Mouse (Mus musculus) kidney, embryonic 15.5 days (tissue): ENCODE results near the gene Prpf38b. TPM values are rescaled to one million over a fixed set of nuclear protein-coding genes. Genes with fewer than 3 reads are reported as not detected.
"Not testable (repeated sequence)": the region's sequence is repeated elsewhere in the genome, so short reads cannot be mapped to it uniquely, and the experiment has no call there.

Source experiments
- ATAC-seq: fragments of 200-750 bp; cut with Nextera tagmentation; replicated peaks from 2 replicates; pipeline ENCODE4 v1.8.0; 2017; ENCODE audit warnings: moderate TSS enrichment; ENCODE audit not compliant: low FRiP score
- H3K27ac ChIP-seq: fragments of 300-500 bp; sonication (generic); 2 replicates; pipeline ENCODE4 v1.5.1; 2015; ENCODE audit warnings: mild to moderate bottlenecking, inconsistent platforms
- H3K27me3 ChIP-seq: fragments of 300-500 bp; sonication (generic); 2 replicates; pipeline ENCODE4 v1.6.1; 2015; ENCODE audit warnings: inconsistent platforms
- H3K36me3 ChIP-seq: fragments of 300-500 bp; sonication (generic); 2 replicates; pipeline ENCODE4 v1.6.1; 2015; ENCODE audit warnings: inconsistent platforms
- H3K4me1 ChIP-seq: fragments of 300-500 bp; sonication (generic); 2 replicates; pipeline ENCODE4 v1.6.1; 2015; ENCODE audit warnings: inconsistent platforms
- H3K4me2 ChIP-seq: fragments of 300-500 bp; sonication (generic); 2 replicates; pipeline ENCODE4 v1.6.1; 2015; ENCODE audit warnings: moderate library complexity, mild to moderate bottlenecking, inconsistent platforms
- H3K4me3 ChIP-seq: fragments of 300-500 bp; sonication (generic); replicated peaks from 2 replicates; pipeline ENCODE4 v1.5.1; 2015; ENCODE audit warnings: mild to moderate bottlenecking, inconsistent platforms
- H3K9ac ChIP-seq: fragments of 300-500 bp; sonication (generic); 2 replicates; pipeline ENCODE4 v1.6.1; 2015; ENCODE audit warnings: mild to moderate bottlenecking, inconsistent platforms
- H3K9me3 ChIP-seq: fragments of 300-500 bp; sonication (generic); replicated peaks from 2 replicates; pipeline ENCODE4 v1.6.1; 2016; ENCODE audit warnings: inconsistent platforms
- WGBS: fragments of 180-500 bp; shearing (Covaris S2); methylation state at CpG from one replicate; pipeline ENCODE4 v1.1.7; 2015; ENCODE audit warnings: mixed read lengths; 5-methylcytosine and 5-hydroxymethylcytosine counted together
- polyA plus RNA-seq: library from polyadenylated mRNA; unstranded; fragments of >200 nt; fragmentation: Nextera tagmentation; extraction: Ambion mirVana; gene quantifications from 2 replicates; pipeline ENCODE4 v1.2.1, GENCODE M21; 2015

Prpf38b gene
- polyA plus RNA-seq, 1 experiment from 2014 or later, result 74.7 TPM

DNA sequence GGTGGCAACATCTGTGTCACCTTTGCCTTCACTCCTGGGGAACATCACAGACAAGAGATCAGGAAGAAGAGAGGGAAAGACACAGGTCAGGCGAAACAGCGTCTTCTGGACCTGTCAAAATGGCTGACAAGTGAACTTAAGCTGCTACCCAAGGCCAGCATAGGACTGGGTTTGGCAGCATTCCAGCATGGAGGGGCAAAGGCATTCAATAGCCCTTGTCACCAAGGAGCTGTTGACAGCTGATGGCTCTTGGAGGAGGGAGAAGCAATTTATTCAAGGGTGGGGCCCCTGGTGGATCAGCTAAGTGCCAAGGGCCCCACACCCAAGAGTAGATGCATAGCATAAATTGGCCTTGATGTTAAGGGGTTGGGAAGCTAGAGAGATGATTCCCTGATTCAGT lies 32.4 kb downstream of the Prpf38b start:
- Histone ChIP-seq H3K4me1 (peaks cover 11% of the 10 kb centered on the region), H3K9me3 (no peaks in the 10 kb centered on the region), H3K27ac (no peak overlapping the region), H3K4me2 (no peak overlapping the region), H3K36me3 (no peaks in the 10 kb centered on the region), H3K9ac (no peak overlapping the region), H3K27me3 (no peaks in the 10 kb centered on the region), H3K4me3 (no peak overlapping the region)
- 67% methylated on average over 2 of the region's 2 CpGs for WGBS
- no peak for ATAC-seq

- 73% methylated on average over 6 of the region's 6 CpGs for WGBS
- no peak overlapping the region for H3K9ac ChIP-seq
- H3K36me3 ChIP-seq, result no peaks in the 10 kb centered on the region
- no peak for ATAC-seq
- H3K4me1 ChIP-seq, result no peaks in the 10 kb centered on the region
- H3K4me2 ChIP-seq, result no peak overlapping the region
- H3K4me3 ChIP-seq, result no peak overlapping the region
- H3K9me3 ChIP-seq, result no peaks in the 10 kb centered on the region
- H3K27ac ChIP-seq, result no peak overlapping the region
- H3K27me3 ChIP-seq, result no peaks in the 10 kb centered on the region
Observed at GRCm38 (mm10) chr3:108870631-108871030, 40.9 kb downstream of the Prpf38b start.

DNA sequence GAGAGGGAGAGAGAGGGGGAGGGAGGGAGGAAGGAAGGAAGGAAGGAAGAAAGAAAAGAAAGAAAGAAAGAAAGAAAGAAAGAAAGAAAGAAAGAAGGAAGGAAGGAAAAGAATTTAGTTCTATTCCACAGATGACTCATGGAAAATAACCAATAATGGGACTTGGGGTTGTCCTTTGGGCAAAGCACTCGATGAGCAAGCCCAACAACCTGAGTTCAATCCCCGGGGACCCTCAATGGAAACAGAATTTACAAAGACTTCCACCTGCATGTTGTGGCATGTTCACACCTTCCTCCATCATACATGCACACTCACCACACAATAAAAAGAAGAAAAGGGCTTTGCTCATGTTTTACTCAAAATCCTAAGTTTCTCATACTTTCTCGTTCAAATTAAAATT lies 44.1 kb downstream of the Prpf38b start:
- no peak overlapping the region for H3K4me2 ChIP-seq

GRCm38 (mm10) chr3:108865676-108866075 lies 45.9 kb downstream of the Prpf38b start:
- 92% methylated on average over 3 of the region's 3 CpGs for WGBS
- no peak for ATAC-seq
- no peak overlapping the region for H3K4me3 ChIP-seq
- H3K4me2 ChIP-seq, result no peak overlapping the region
- H3K9ac ChIP-seq, result no peak overlapping the region
- H3K27ac ChIP-seq, result no peak overlapping the region
- H3K36me3 ChIP-seq, result no peaks in the 10 kb centered on the region
- no peaks in the 10 kb centered on the region for H3K9me3 ChIP-seq
- H3K4me1 ChIP-seq, result no peaks in the 10 kb centered on the region
- no peaks in the 10 kb centered on the region for H3K27me3 ChIP-seq

More for the DNA sequence above, 44.1 kb downstream of the Prpf38b start:
- H3K27me3 ChIP-seq, result no peaks in the 10 kb centered on the region
- no peaks in the 10 kb centered on the region for H3K36me3 ChIP-seq
- WGBS, result 91% methylated on average over 3 of the region's 3 CpGs
- no peak for ATAC-seq
- no peak overlapping the region for H3K4me3 ChIP-seq
- H3K4me1 ChIP-seq, result no peaks in the 10 kb centered on the region
- H3K9ac ChIP-seq, result no peak overlapping the region
- no peak overlapping the region for H3K27ac ChIP-seq
- H3K9me3 ChIP-seq, result no peaks in the 10 kb centered on the region

DNA sequence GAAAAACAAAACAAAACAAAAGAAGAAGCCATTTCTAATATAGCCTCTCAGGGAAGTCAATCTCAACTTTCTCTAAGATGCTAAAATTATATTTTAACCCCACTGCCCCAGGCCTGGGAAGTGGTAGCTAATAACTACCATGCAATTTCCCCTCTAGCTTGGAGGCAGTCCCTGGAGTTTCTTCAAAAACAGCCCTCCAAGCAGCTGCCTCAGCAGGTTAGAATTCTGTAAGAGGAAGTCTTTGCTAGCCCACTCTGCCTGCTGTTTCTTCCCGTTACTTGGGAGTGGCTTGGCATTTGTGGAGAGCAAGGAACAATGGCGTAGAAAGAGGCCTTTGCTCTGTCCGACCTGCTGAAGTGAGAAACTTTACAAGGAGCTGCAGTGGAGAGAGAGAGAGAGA lies 46.4 kb downstream of the Prpf38b start:
- no peaks in the 10 kb centered on the region for H3K4me1 ChIP-seq
- H3K9me3 ChIP-seq, result no peaks in the 10 kb centered on the region
- no peak overlapping the region for H3K4me2 ChIP-seq
- no peaks in the 10 kb centered on the region for H3K36me3 ChIP-seq
- no peak for ATAC-seq
- H3K4me3 ChIP-seq, result no peak overlapping the region
- WGBS, result 53% methylated on average over 3 of the region's 3 CpGs
- H3K27ac ChIP-seq, result no peak overlapping the region
- no peak overlapping the region for H3K9ac ChIP-seq
- H3K27me3 ChIP-seq, result no peaks in the 10 kb centered on the region

DNA sequence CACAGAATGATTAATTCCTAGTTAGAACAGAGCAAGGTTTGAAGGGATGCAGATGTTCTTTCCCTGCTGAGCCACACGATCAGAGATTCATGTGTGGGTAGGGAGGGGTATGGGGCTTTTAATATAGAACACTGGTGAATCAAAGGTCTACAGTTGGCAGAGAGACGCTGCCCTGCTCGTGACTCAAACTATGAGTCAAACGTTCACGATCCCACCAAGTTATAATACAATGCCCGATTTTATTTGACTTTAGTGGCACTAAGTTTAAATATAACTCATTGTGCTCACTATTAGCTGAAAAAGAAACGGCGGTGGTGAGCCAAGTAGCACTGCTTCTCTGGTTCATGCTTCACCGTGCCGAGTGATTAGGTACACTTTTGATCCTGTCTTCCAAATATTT lies 48.4 kb downstream of the Prpf38b start:
- no peak overlapping the region for H3K4me2 ChIP-seq
- no peak for ATAC-seq
- no peaks in the 10 kb centered on the region for H3K9me3 ChIP-seq
- WGBS, result 86% methylated on average over 10 of the region's 10 CpGs
- H3K36me3 ChIP-seq, result no peaks in the 10 kb centered on the region
- H3K27me3 ChIP-seq, result no peaks in the 10 kb centered on the region
- H3K27ac ChIP-seq, result no peak overlapping the region
- no peak overlapping the region for H3K4me3 ChIP-seq
- H3K9ac ChIP-seq, result no peak overlapping the region
- H3K4me1 ChIP-seq, result 0 out of 2 replicates have a peak, but pooled peaks cover 4% of the 10 kb centered on the region

- not testable (repeated sequence) for H3K27me3 ChIP-seq, H3K9ac ChIP-seq, H3K36me3 ChIP-seq, H3K9me3 ChIP-seq, ATAC-seq, H3K4me3 ChIP-seq, H3K27ac ChIP-seq, H3K4me1 ChIP-seq, H3K4me2 ChIP-seq
- WGBS, result 89% methylated on average over 4 of the region's 4 CpGs
Observed at GRCm38 (mm10) chr3:108862282-108862681, 49.2 kb downstream of the Prpf38b start.

DNA sequence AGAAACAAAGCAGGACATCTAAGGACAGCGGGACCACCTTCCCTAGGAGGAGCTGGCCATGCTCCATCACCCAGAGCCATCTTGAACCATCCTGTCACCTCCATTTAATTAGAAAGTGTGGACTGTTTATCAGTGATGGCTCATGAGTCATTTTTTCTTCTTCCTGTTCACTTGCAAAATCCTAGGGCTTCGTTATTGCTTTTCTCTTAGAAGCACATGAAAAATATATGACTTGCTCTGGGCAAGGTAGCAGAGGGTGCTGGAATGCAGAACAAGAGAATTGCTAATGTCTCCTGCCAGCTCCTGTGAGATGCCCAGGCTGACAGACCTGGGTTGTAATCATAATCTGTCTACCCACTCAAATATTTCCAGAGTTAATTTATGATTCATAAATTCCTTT lies 50.7 kb downstream of the Prpf38b start:
- Histone ChIP-seq H3K27ac (no peak overlapping the region), H3K36me3 (no peaks in the 10 kb centered on the region), H3K27me3 (no peaks in the 10 kb centered on the region), H3K9ac (no peak overlapping the region), H3K4me3 (no peak overlapping the region), H3K9me3 (no peaks in the 10 kb centered on the region), H3K4me2 (no peak overlapping the region), H3K4me1 (peaks cover 12% of the 10 kb centered on the region; the same call in 1 of the 2 replicates)
- 74% methylated on average over 2 of the region's 2 CpGs for WGBS
- no peak for ATAC-seq

DNA sequence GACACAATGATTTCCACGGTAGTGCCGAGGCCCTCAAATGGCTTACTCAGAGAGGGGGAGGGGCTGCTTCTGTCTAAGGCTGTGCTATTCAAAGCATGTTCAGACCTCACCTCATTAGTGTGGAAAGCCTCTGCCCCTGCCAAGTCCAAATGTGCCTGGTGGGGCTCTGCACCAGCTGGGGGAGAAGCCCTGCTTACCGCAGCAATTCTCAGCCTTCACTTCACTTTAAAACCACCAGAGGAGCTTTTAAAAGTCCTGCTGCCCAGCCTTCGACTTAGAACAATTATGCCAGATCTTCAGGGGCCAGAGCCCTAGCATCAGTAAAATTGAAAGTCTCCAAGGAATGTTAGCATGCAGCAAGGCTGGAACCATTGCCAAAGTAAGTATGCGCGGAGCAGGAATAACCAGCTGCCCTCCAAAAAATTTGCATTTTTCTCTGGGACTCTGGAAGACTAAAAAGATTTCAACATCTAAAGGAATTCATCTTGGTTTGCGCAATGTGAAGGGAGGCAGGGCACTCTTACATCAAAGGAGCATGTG lies 53.2 kb downstream of the Prpf38b start:
- H3K4me2 ChIP-seq, result no peak overlapping the region
- no peak overlapping the region for H3K4me3 ChIP-seq
- H3K27ac ChIP-seq, result peak overlapping the region; percentile 58; the same call in 1 of the 2 replicates
- 32% methylated on average over 7 of the region's 7 CpGs for WGBS
- H3K9me3 ChIP-seq, result no peaks in the 10 kb centered on the region
- H3K4me1 ChIP-seq, result peaks cover 15% of the 10 kb centered on the region; the same call in 1 of the 2 replicates
- H3K27me3 ChIP-seq, result no peaks in the 10 kb centered on the region
- ATAC-seq, result no peak
- no peaks in the 10 kb centered on the region for H3K36me3 ChIP-seq
- H3K9ac ChIP-seq, result no peak overlapping the region

DNA sequence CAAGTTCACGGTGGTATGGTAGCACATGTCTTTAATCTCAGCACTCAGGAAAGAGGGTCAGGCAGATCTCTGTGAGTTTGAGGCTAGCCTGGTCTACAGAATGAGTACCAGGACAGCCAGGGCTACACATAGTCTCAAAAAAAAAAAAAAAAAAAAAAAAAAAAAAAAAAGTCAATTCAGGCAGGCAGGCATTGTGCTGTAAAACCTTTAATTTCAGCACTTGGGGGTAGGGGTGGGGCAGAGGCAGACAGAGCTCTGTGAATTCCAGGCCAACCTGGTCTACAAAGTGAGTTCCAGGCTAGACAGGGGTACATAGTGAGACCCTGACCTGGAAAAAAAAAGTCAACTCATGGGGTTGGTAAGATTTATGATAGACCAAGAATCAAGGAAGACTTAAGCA lies 53.8 kb downstream of the Prpf38b start:
- no peaks in the 10 kb centered on the region for H3K9me3 ChIP-seq
- ATAC-seq, result no peak
- H3K9ac ChIP-seq, result no peak overlapping the region
- H3K4me3 ChIP-seq, result no peak overlapping the region
- peaks cover 15% of the 10 kb centered on the region; the same call in 1 of the 2 replicates for H3K4me1 ChIP-seq
- H3K27me3 ChIP-seq, result no peaks in the 10 kb centered on the region
- H3K4me2 ChIP-seq, result no peak overlapping the region
- H3K36me3 ChIP-seq, result no peaks in the 10 kb centered on the region
- WGBS, result 76% methylated on average over 1 of the region's 1 CpGs
- H3K27ac ChIP-seq, result no peak overlapping the region

- H3K27me3 ChIP-seq, result no peaks in the 10 kb centered on the region
- 42% methylated on average over 3 of the region's 3 CpGs for WGBS
- no peak overlapping the region for H3K4me3 ChIP-seq
- no peak for ATAC-seq
- no peak overlapping the region for H3K4me2 ChIP-seq
- no peaks in the 10 kb centered on the region for H3K36me3 ChIP-seq
- H3K9me3 ChIP-seq, result no peaks in the 10 kb centered on the region
- H3K4me1 ChIP-seq, result peaks cover 15% of the 10 kb centered on the region; the same call in 1 of the 2 replicates
- H3K27ac ChIP-seq, result no peak overlapping the region
- H3K9ac ChIP-seq, result no peak overlapping the region
Observed at GRCm38 (mm10) chr3:108857124-108857470, 54.4 kb downstream of the Prpf38b start.

DNA sequence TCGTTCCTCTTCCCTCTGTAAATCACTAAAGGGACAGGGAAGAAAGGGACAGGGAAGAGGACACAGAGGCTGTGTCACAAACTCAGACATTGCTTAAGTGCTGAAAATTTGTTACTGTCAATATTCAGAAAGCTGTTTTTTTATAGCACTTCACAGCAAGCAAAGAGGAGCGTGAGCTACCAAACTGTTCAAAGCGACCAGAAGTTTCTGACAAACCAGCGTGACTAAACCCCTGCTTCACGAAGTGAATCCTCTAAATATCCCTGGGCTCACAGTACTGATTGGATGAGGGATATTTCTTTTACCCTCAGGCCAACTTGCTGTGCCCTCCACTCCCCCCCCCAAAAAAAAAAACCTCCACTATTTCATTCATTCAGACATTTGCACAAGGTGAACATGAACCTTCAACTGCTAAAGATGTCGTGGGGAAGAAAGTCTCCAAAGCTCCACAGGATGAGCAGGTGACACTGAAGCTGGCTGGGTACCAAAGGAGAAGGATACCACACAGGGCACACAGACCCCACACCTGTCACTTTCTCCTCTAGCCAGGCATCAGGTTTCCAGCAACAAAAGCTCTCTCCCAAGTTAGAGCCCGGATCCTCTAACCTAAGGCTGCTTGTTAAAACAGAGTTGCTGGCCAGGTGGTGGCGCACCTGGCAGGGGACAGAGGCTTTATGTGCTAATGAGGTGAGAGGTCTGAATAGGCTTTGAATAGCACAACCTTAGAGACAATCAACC lies 55.0 kb downstream of the Prpf38b start:
- 51% methylated on average over 8 of the region's 8 CpGs for WGBS
- peak; percentile 50; the same call in 1 of the 2 replicates for ATAC-seq
- H3K9me3 ChIP-seq, result no peaks in the 10 kb centered on the region
- no peak overlapping the region for H3K9ac ChIP-seq
- H3K27ac ChIP-seq, result no peak overlapping the region
- no peaks in the 10 kb centered on the region for H3K36me3 ChIP-seq
- H3K27me3 ChIP-seq, result no peaks in the 10 kb centered on the region
- no peak overlapping the region for H3K4me3 ChIP-seq
- H3K4me1 ChIP-seq, result peaks cover 15% of the 10 kb centered on the region; the same call in 1 of the 2 replicates
- no peak overlapping the region for H3K4me2 ChIP-seq
